Mouse (Mus musculus) retina, postnatal 1 day (tissue): ENCODE measurements around the gene Slc25a38.

ENCODE experiments used
- DNase-seq: peaks from one replicate; pipeline ENCODE4 v3.0.0-alpha.2; 2012

The Slc25a38 gene

DNA sequence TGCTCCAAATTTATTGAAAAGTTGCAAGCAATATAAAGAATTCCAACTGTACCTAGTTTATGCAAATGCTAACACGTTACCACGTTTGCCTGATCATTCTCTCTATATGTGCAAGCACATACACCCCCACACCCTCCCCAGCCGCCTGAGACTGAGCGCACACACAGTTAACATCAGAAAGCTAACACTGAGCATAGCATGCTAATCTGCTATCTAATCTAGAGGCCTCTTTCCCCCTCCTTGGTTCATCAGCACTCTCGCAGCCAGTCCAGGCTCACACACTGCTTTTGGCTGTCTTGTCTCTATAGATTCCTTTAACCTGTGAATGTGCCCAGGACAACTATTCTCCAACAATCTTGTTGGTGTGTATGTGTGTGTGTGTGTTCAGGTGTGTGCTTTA lies 41.0 kb downstream of the Slc25a38 start:
- no peak for DNase-seq

- no peak for DNase-seq
Observed at GRCm38 (mm10) chr9:120151906-120152399, 41.8 kb downstream of the Slc25a38 start.

DNA sequence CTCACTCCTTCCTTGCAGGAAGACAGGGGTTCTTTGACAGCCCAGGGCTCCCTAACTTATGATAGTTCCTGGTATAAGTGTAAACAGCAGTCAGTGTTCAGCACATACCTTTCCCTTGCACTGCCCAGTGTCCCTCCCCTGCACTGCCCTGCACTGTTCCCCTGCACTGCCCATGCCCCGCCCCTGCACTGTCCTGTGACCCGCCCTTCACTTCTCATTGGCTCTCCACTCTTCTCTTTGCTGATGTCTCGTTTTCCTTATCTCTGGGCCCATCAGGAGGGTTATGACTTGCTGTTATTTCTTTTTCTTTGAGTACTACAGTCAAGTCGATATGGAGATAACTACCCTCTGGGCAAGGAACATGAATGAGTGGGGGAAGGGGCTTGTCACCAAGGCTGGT lies 47.9 kb downstream of the Slc25a38 start:
- DNase-seq = no peak

DNA sequence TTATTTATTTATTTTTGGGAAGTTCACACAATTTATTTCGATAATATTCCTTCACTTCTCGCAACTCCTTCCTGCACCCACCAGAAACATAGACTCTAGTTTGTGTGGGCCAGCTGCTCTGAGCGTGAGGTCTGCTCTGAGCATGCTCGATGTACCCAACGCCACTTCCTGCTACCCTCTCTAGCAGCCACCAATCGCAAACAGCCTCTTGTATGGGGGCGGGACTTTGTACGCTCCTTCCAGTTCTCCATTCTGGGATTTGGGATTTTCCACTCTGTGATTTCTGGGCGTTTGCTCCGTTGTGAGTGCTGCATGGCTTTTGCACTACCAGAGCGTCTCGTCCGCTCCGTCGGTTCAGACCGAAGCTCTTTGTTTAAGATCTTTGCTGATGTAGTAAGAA lies 53.7 kb downstream of the Slc25a38 start:
- peak; percentile 22 for DNase-seq

DNA sequence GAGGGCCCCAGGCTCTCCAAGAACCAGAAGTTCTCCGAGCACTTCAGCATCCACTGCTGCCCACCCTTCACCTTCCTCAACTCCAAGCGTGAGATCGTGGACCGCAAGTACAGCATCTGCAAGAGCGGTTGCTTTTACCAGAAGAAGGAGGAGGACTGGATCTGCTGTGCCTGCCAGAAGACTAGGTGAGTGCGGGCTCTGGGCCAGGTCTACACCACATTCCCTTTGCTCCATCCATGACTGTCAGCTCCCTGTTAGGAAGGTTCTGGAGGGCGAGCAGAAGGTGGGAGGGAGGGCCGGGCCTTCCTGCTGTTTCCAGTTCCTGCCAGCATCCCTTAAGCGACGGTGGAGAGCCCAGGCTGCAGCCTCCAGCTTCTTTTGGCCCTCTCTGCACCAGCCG lies 57.7 kb downstream of the Slc25a38 start:
- DNase-seq = no peak

DNA sequence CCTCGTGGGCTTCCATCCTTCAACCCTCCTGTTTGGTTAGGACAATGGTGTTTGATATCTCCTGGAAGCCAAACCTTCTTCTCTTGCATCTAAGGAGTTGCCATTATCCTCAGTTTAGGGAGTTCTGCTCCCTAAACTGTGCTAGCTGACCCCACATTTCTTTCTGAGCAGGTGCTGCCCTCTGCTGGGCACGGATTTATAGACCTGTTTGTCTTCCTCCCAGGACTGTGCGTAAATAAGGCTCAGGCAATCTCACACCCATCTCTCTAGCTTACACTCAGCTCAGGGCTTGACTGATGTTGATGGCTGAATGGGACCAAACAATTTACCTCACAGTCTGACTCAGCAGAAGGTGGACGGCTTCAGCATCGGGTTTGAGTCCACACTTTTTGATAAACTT lies 61.1 kb downstream of the Slc25a38 start:
- DNase-seq = peak; percentile 70
